Mouse (Mus musculus): ENCODE results near the gene Ccr10. TPM values are rescaled to one million over a fixed set of nuclear protein-coding genes. Genes with fewer than 3 reads are reported as not detected.
"Not testable (repeated sequence)": the region's sequence is repeated elsewhere in the genome, so short reads cannot be mapped to it uniquely, and the experiment has no call there.

Gene Ccr10
- polyA plus RNA-seq, 1 experiment from 2014 or later = 0.55 TPM

DNA sequence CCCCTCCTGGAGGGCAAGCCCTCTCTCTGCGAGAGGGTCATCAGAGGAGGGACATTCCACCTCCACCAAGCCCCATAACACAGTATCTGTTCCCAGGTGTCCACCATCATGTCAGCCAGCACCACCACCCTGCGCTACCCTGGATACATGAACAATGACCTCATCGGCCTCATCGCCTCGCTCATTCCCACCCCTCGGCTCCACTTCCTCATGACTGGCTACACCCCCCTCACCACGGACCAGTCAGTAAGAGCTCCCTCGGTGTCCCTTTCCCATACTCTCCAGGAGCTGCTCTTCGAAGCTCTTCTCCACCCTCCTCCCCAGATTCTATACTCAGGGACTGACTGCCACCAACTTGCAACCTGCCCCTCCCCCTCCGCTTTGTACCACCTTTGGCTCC lies 15.1 kb downstream of the Ccr10 start:
- H3K27ac ChIP-seq; H3K9ac ChIP-seq; ATAC-seq (ENCODE audit: borderline replicate concordance, extremely low read depth, low FRiP score, low TSS enrichment); H3K4me3 ChIP-seq; H3K9me3 ChIP-seq; H3K4me2 ChIP-seq; H3K27me3 ChIP-seq: not testable (repeated sequence)
- Histone ChIP-seq H3K36me3 (peaks cover 35% of the 10 kb centered on the region), H3K4me1 (peaks cover 40% of the 10 kb centered on the region)
- 69% methylated on average over 8 of the region's 10 CpGs for WGBS

GRCm38 (mm10) chr11:101155728-101156371 lies 19.4 kb downstream of the Ccr10 start, which contains the start of gene Tubg2:
Gene Tubg2, plus strand, starts transcription at chr11:101155907.
- no peaks in the 10 kb centered on the region for H3K9me3 ChIP-seq
- no peaks in the 10 kb centered on the region for H3K36me3 ChIP-seq
- 2% methylated on average over 36 of the region's 36 CpGs for WGBS
- ATAC-seq (ENCODE audit: borderline replicate concordance, extremely low read depth, low FRiP score, low TSS enrichment) = peak; percentile 76; the same call in 1 of the 2 replicates
- peaks cover 11% of the 10 kb centered on the region for H3K4me1 ChIP-seq
- H3K27ac ChIP-seq = peak within 1 kb of the TSS; percentile 47; the same call in 1 of the 2 replicates
- H3K4me3 ChIP-seq = peak within 1 kb of the TSS; percentile 43
- H3K4me2 ChIP-seq = peak within 1 kb of the TSS; percentile 89
- no peaks in the 10 kb centered on the region for H3K27me3 ChIP-seq
- H3K9ac ChIP-seq = peak within 1 kb of the TSS; percentile 61

GRCm38 (mm10) chr11:101155151-101155550 lies 20.1 kb downstream of the Ccr10 start:
- Histone ChIP-seq H3K9ac (no peak overlapping the region), H3K27ac (no peak overlapping the region), H3K4me3 (no peak overlapping the region), H3K27me3 (no peaks in the 10 kb centered on the region), H3K4me2 (peak overlapping the region; percentile 89; the same call in 1 of the 2 replicates), H3K36me3 (no peaks in the 10 kb centered on the region), H3K9me3 (no peaks in the 10 kb centered on the region), H3K4me1 (peaks cover 12% of the 10 kb centered on the region)
- 66% methylated on average over 6 of the region's 6 CpGs for WGBS
- ATAC-seq (ENCODE audit: borderline replicate concordance, extremely low read depth, low FRiP score, low TSS enrichment) = no peak

GRCm38 (mm10) chr11:101154648-101155047 lies 20.6 kb downstream of the Ccr10 start:
- Histone ChIP-seq H3K4me3 (no peak overlapping the region), H3K4me2 (no peak overlapping the region), H3K27me3 (no peaks in the 10 kb centered on the region), H3K27ac (no peak overlapping the region), H3K4me1 (peaks cover 17% of the 10 kb centered on the region), H3K9me3 (no peaks in the 10 kb centered on the region), H3K9ac (no peak overlapping the region), H3K36me3 (no peaks in the 10 kb centered on the region)
- no peak for ATAC-seq (ENCODE audit: borderline replicate concordance, extremely low read depth, low FRiP score, low TSS enrichment)

- Histone ChIP-seq H3K4me3 (no peak overlapping the region), H3K27ac (no peak overlapping the region), H3K4me2 (no peak overlapping the region), H3K4me1 (peaks cover 24% of the 10 kb centered on the region), H3K36me3 (no peaks in the 10 kb centered on the region), H3K9ac (no peak overlapping the region), H3K27me3 (no peaks in the 10 kb centered on the region), H3K9me3 (no peaks in the 10 kb centered on the region)
- no peak for ATAC-seq (ENCODE audit: borderline replicate concordance, extremely low read depth, low FRiP score, low TSS enrichment)
- 59% methylated on average over 1 of the region's 1 CpGs for WGBS
These were observed 22.4 kb downstream of the Ccr10 start for GRCm38 (mm10) chr11:101152825-101153224.

- Histone ChIP-seq H3K4me1 (peaks cover 23% of the 10 kb centered on the region), H3K4me3 (no peak overlapping the region), H3K36me3 (no peaks in the 10 kb centered on the region), H3K9me3 (no peaks in the 10 kb centered on the region), H3K4me2 (no peak overlapping the region), H3K9ac (no peak overlapping the region), H3K27me3 (no peaks in the 10 kb centered on the region), H3K27ac (no peak overlapping the region)
- WGBS = 60% methylated on average over 2 of the region's 2 CpGs
- ATAC-seq (ENCODE audit: borderline replicate concordance, extremely low read depth, low FRiP score, low TSS enrichment) = no peak
These were observed 24.2 kb downstream of the Ccr10 start for GRCm38 (mm10) chr11:101151063-101151462.

DNA sequence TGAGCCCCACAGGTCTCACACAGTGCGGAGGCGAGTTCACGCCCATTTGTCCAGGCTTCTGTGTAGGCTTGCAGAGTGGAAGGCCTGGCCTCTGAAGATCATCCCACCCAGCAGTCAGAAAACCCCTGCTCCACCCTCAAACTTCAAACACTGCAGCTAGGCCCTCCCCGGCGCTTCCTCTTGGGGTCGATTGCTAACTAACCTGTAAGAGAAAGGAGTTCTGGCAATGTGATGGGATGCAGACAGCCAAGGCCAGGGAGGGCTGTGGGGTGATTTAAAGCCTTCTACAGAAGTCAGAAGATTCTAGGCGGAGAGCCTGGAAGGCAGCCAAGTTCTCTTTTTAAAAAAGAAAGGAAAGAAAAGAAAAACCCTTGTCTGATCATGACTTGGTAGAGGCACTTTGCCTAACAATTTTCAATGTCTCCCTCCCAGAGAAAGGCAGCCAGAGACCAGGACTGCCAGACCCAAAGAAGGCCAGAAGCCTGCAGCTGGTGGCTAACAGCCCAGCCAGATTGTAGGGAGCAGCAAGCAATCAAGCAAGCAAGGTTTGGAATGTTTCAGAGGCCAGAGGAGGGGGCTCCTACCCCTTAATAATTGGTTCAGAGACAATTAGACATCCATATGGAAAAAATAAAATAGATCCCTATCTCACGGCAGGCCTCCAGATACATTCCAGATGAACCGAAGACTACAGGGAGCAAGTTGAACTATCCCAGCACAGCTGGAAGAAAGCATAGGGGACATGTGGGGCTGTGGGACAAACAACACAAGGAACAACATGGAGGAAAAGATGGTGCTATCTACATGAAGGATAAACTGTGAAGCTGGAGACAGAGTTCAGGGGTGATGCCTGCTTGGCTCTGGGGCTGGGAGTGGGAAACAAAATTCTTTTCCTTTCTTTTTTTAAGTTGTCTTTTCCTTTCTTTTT lies 25.8 kb downstream of the Ccr10 start:
- Histone ChIP-seq H3K27ac (peak overlapping the region; percentile 75), H3K4me1 (0 out of 2 replicates have a peak, but pooled peaks cover 13% of the 10 kb centered on the region), H3K9me3 (no peaks in the 10 kb centered on the region), H3K36me3 (no peaks in the 10 kb centered on the region), H3K9ac (peak overlapping the region; percentile 5), H3K4me3 (no peak overlapping the region), H3K4me2 (no peak overlapping the region), H3K27me3 (no peaks in the 10 kb centered on the region)
- ATAC-seq (ENCODE audit: borderline replicate concordance, extremely low read depth, low FRiP score, low TSS enrichment) = peak; percentile 55; the same call in 1 of the 2 replicates
- WGBS = 32% methylated on average over 9 of the region's 9 CpGs

DNA sequence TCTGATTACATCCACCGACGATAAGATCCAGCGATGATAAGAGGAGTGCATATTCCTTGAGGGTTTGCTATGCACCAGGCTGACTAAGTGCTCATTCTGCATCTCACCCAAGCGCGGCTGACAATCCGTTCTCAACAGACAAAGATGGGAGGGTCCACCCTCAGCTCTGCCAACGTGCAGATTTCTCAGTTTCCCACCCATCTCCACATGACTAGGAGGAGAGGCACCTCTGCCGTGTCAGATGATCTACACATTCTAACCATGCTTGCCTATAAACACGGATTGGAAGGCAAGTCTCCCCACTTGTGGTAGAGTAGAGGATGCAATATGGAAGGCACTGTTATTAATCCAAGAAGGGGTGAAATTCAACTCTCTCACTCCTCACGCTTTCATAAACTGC lies 26.5 kb downstream of the Ccr10 start:
- Histone ChIP-seq H3K9ac (peak overlapping the region; percentile 5; the same call in 1 of the 2 replicates), H3K27me3 (no peaks in the 10 kb centered on the region), H3K4me3 (no peak overlapping the region), H3K9me3 (no peaks in the 10 kb centered on the region), H3K36me3 (no peaks in the 10 kb centered on the region), H3K4me2 (no peak overlapping the region), H3K4me1 (peaks cover 16% of the 10 kb centered on the region), H3K27ac (peak overlapping the region; percentile 75)
- ATAC-seq (ENCODE audit: borderline replicate concordance, extremely low read depth, low FRiP score, low TSS enrichment) = no peak
- WGBS = 61% methylated on average over 10 of the region's 10 CpGs

GRCm38 (mm10) chr11:101146377-101146776 lies 28.9 kb downstream of the Ccr10 start:
- peaks cover 20% of the 10 kb centered on the region for H3K4me1 ChIP-seq
- H3K9ac ChIP-seq = no peak overlapping the region
- H3K4me2 ChIP-seq = no peak overlapping the region
- no peaks in the 10 kb centered on the region for H3K27me3 ChIP-seq
- no peaks in the 10 kb centered on the region for H3K36me3 ChIP-seq
- H3K4me3 ChIP-seq = no peak overlapping the region
- no peaks in the 10 kb centered on the region for H3K9me3 ChIP-seq
- no peak overlapping the region for H3K27ac ChIP-seq
- 31% methylated on average over 10 of the region's 10 CpGs for WGBS
- ATAC-seq (ENCODE audit: borderline replicate concordance, extremely low read depth, low FRiP score, low TSS enrichment) = no peak

- 15% methylated on average over 18 of the region's 19 CpGs for WGBS
- Histone ChIP-seq H3K4me2 (peak overlapping the region; percentile 57), H3K27ac (no peak overlapping the region), H3K9me3 (no peaks in the 10 kb centered on the region), H3K9ac (no peak overlapping the region), H3K27me3 (no peaks in the 10 kb centered on the region), H3K36me3 (no peaks in the 10 kb centered on the region), H3K4me3 (peak overlapping the region; percentile 31), H3K4me1 (peaks cover 20% of the 10 kb centered on the region)
- ATAC-seq (ENCODE audit: borderline replicate concordance, extremely low read depth, low FRiP score, low TSS enrichment) = peak; percentile 40; the same call in 1 of the 2 replicates
These were observed 31.7 kb downstream of the Ccr10 start for GRCm38 (mm10) chr11:101143338-101144225.

DNA sequence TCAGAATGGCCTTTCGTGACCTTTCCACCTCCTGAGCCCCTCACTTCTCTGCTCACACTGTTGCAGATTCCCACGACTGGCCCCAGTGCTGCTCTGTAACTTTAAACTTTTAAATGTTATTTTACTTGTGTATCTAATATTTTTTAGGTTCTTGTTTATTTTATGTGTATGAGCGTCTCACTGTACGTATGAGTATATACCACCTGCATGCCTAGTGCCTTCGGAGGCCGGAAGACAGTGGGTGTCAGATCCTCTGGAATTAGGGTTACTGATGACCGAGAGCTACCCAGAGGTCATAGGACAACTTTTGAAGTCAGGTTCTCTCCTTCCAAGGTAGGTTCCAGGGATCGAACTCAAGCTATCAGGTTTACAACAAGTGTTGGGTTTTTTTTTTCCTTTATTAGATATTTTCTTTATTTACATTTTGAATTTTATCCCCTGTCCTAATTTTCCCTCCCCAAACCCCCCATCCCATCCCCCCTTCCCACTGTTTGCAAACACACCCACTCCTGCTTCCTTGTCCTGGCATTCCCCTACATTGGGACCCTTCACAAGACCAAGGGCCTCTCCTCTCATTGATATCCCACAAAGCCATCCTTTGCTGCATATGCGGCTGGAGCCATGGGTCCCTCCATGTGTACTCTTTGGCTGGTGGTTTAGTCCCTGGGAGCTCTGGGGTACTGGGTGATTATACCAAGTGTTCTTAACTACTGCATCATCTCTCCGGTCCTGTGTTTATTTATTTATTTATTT lies 32.9 kb downstream of the Ccr10 start:
- 79% methylated on average over 10 of the region's 10 CpGs for WGBS
- Histone ChIP-seq H3K4me3 (no peak overlapping the region), H3K36me3 (no peaks in the 10 kb centered on the region), H3K27me3 (no peaks in the 10 kb centered on the region), H3K27ac (no peak overlapping the region), H3K9ac (no peak overlapping the region), H3K9me3 (no peaks in the 10 kb centered on the region), H3K4me1 (peaks cover 22% of the 10 kb centered on the region), H3K4me2 (no peak overlapping the region)
- ATAC-seq (ENCODE audit: borderline replicate concordance, extremely low read depth, low FRiP score, low TSS enrichment) = no peak

Measured in lung, embryonic 15.5 days (tissue).